In genomic region chr5:53865146-53865545, GRCm38 (mm10) we compare ENCODE assay signal across 35 mouse cellular contexts.
"Had no signal": no experiment of that assay in that cellular context is flagged by ENCODE, and none has a peak within 500 bp of the region (broad histone marks: within the 10 kb centered on the region; RNA-seq: fewer than 3 reads in every experiment).

No protein-coding gene starts in this region.

- H3K27me3 ChIP-seq: heart, embryonic 12.5 days; heart, embryonic 13.5 days; heart, embryonic 15.5 days; hindbrain, embryonic 12.5 days; hindbrain, embryonic 13.5 days; hindbrain, embryonic 15.5 days; intestine, embryonic 15.5 days; kidney, embryonic 15.5 days had no signal

- H3K4me2 ChIP-seq: heart, embryonic 11.5 days; heart, embryonic 12.5 days; heart, embryonic 13.5 days; heart, embryonic 15.5 days; hindbrain, embryonic 12.5 days; hindbrain, embryonic 13.5 days; hindbrain, embryonic 14.5 days; hindbrain, embryonic 15.5 days; intestine, embryonic 15.5 days; kidney, embryonic 15.5 days had no signal

- ATAC-seq: hindbrain, embryonic 16.5 days; hindbrain, postnatal 0 days; inflammation-experienced regulatory T-cells, adult 6 months; intestine, embryonic 15.5 days; intestine, embryonic 16.5 days; intestine, postnatal 0 days had no signal

- H3K9ac ChIP-seq: heart, embryonic 12.5 days; heart, embryonic 13.5 days; heart, embryonic 15.5 days; hindbrain, embryonic 12.5 days; hindbrain, embryonic 13.5 days; hindbrain, embryonic 14.5 days; hindbrain, embryonic 15.5 days; intestine, embryonic 15.5 days; kidney, embryonic 15.5 days had no signal

- DNase-seq: heart, postnatal 10 days; heart, postnatal 36 days; heart, postnatal 4 days; kidney, adult 11 months; kidney, adult 18-20 months; kidney, adult 2 months; kidney, adult 8-10 months; kidney, adult 9 months; kidney, postnatal 10 days; kidney, postnatal 14 days; kidney, postnatal 25 days; kidney, postnatal 36 days; kidney, postnatal 4 days; layer of hippocampus, adult 9-11 months; layer of hippocampus, postnatal 36 days had no signal

- H3K4me3 ChIP-seq: heart, embryonic 10.5 days; heart, embryonic 12.5 days; heart, embryonic 13.5 days; heart, embryonic 15.5 days; hindbrain, embryonic 10.5 days; hindbrain, embryonic 12.5 days; hindbrain, embryonic 13.5 days; hindbrain, embryonic 15.5 days; intestine, embryonic 15.5 days; kidney, embryonic 15.5 days; layer of hippocampus, adult 2 months; left cerebral cortex, adult 2 months had no signal

- H3K9me3 ChIP-seq: heart, embryonic 10.5 days; heart, embryonic 12.5 days; heart, embryonic 13.5 days; heart, embryonic 15.5 days; hindbrain, embryonic 10.5 days; hindbrain, embryonic 12.5 days; hindbrain, embryonic 13.5 days; hindbrain, embryonic 15.5 days; intestine, embryonic 15.5 days; kidney, embryonic 15.5 days had no signal

- H3K36me3 ChIP-seq: heart, embryonic 12.5 days; heart, embryonic 15.5 days had no signal

- H3K27ac ChIP-seq: heart, embryonic 10.5 days; heart, embryonic 13.5 days; heart, embryonic 15.5 days; hindbrain, embryonic 10.5 days; hindbrain, embryonic 12.5 days; hindbrain, embryonic 13.5 days; hindbrain, embryonic 14.5 days; hindbrain, embryonic 15.5 days; hindbrain, postnatal 0 days; intestine, embryonic 15.5 days; kidney, embryonic 15.5 days; kidney, postnatal 0 days; layer of hippocampus, adult 2 months; left cerebral cortex, adult 2 months had no signal

- H3K4me1 ChIP-seq: heart, embryonic 10.5 days; heart, embryonic 12.5 days; heart, embryonic 13.5 days; heart, embryonic 15.5 days; hindbrain, embryonic 10.5 days; hindbrain, embryonic 12.5 days; hindbrain, embryonic 13.5 days; hindbrain, embryonic 15.5 days; intestine, embryonic 15.5 days; kidney, embryonic 15.5 days had no signal
